ENCODE assay signal across 9 mouse cellular contexts in genomic region chr11:24286129-24287108, GRCm38 (mm10).
DNase-seq lines count a peak whose midpoint lies in the region; ATAC-seq and TF ChIP-seq lines count a peak whose summit lies in the region.
"Had no signal": no experiment of that assay in that cellular context is flagged by ENCODE, and none has a peak within 500 bp of the region (broad histone marks: within the 10 kb centered on the region; RNA-seq: fewer than 3 reads in every experiment).

No protein-coding gene starts in this region.

- 27% methylated on average over 18 of the region's 18 CpGs for WGBS in heart, embryonic 10.5 days
- 40% methylated on average over 18 of the region's 18 CpGs for WGBS in intestine, postnatal 0 days
- 45% methylated on average over 18 of the region's 18 CpGs for WGBS in liver, embryonic 12.5 days (ENCODE audit: insufficient replicate concordance)

- ATAC-seq in intestine, postnatal 0 days = peak; percentile 60; the same call in 1 of the 2 replicates
- ATAC-seq in liver, embryonic 12.5 days = peak; percentile 65
- no peak for ATAC-seq in megakaryocyte-erythroid progenitor cell, adult 5-6 weeks (replicated peaks; ENCODE audit: low FRiP score, low TSS enrichment, poor library complexity, severe bottlenecking)

- H3K4me1 ChIP-seq in heart, embryonic 10.5 days = peaks cover 36% of the 10 kb centered on the region
- no peaks in the 10 kb centered on the region for H3K4me1 ChIP-seq in intestine, postnatal 0 days (replicated peaks; ENCODE audit: control insufficient read depth, insufficient read depth, low read length)
- H3K4me1 ChIP-seq in liver, embryonic 12.5 days = no peaks in the 10 kb centered on the region

- H3K4me2 ChIP-seq in intestine, postnatal 0 days (replicated peaks; ENCODE audit: low read depth) = peak overlapping the region; percentile 17; the same call in 1 of the 2 replicates
- 0 out of 2 replicates have a peak overlapping the region, but pooled peaks have one; percentile 9 for H3K4me2 ChIP-seq in liver, embryonic 12.5 days

- no peak for DNase-seq in heart, embryonic 10.5 days (ENCODE audit: low spot score)
- DNase-seq in heart, adult 9 months (ENCODE audit: low spot score in 2 of 2) = no peak
- peak; percentile 79 for DNase-seq in retina, postnatal 1 day
- DNase-seq in ovary, postnatal 36 days (ENCODE audit: low spot score) = no peak
- no peak for DNase-seq in spleen, adult 18-20 months
- DNase-seq: B cell, adult 2 months had no signal

- 0 out of 2 replicates have a peak overlapping the region, but pooled peaks have one; percentile 19 for H3K4me3 ChIP-seq in heart, embryonic 10.5 days
- H3K4me3 ChIP-seq in intestine, postnatal 0 days (ENCODE audit: low read depth, low read length) = no peak overlapping the region
- no peak overlapping the region for H3K4me3 ChIP-seq in liver, embryonic 12.5 days

- no peak overlapping the region for H3K27ac ChIP-seq in heart, embryonic 10.5 days
- H3K27ac ChIP-seq in intestine, postnatal 0 days (ENCODE audit: low read depth, low read length) = no peak overlapping the region
- H3K27ac ChIP-seq in liver, embryonic 12.5 days = no peak overlapping the region

- H3K27me3 ChIP-seq in heart, embryonic 10.5 days (ENCODE audit: insufficient read depth, poor library complexity, severe bottlenecking) = peaks cover 32% of the 10 kb centered on the region
- no peaks in the 10 kb centered on the region for H3K27me3 ChIP-seq in intestine, postnatal 0 days (replicated peaks; ENCODE audit: control insufficient read depth, insufficient read depth, low read length)
- H3K27me3 ChIP-seq in liver, embryonic 12.5 days (replicated peaks) = peaks cover 34% of the 10 kb centered on the region

- H3K36me3 ChIP-seq in heart, embryonic 10.5 days = no peaks in the 10 kb centered on the region
- H3K36me3 ChIP-seq in intestine, postnatal 0 days (ENCODE audit: control insufficient read depth, insufficient read depth) = no peaks in the 10 kb centered on the region
- H3K36me3 ChIP-seq in liver, embryonic 12.5 days = no peaks in the 10 kb centered on the region

- no peaks in the 10 kb centered on the region for H3K9me3 ChIP-seq in heart, embryonic 10.5 days
- H3K9me3 ChIP-seq in intestine, postnatal 0 days (ENCODE audit: control insufficient read depth) = no peaks in the 10 kb centered on the region
- no peaks in the 10 kb centered on the region for H3K9me3 ChIP-seq in liver, embryonic 12.5 days (replicated peaks)

- H3K9ac ChIP-seq in intestine, postnatal 0 days (ENCODE audit: low read depth, low read length) = no peak overlapping the region
- no peak overlapping the region for H3K9ac ChIP-seq in liver, embryonic 12.5 days

- TF ChIP-seq CTCF in intestine, postnatal 0 days (IDR thresholded peaks at IDR 0.05; ENCODE audit: low read depth) = no peak
